Mouse (Mus musculus) spleen, adult 12 weeks (tissue): ENCODE results near the gene Tmem156.
"Not testable (repeated sequence)": the region's sequence is repeated elsewhere in the genome, so short reads cannot be mapped to it uniquely, and the experiment has no call there.

Experiments
- DNase-seq: peaks from one replicate; pipeline ENCODE4 v3.0.0; 2022; ENCODE audit warnings: low spot score

Gene Tmem156

GRCm38 (mm10) chr5:65091921-65092320, at the start of gene Tmem156:
Gene Tmem156, minus strand, starts transcription at chr5:65092132.
- DNase-seq = no peak

DNA sequence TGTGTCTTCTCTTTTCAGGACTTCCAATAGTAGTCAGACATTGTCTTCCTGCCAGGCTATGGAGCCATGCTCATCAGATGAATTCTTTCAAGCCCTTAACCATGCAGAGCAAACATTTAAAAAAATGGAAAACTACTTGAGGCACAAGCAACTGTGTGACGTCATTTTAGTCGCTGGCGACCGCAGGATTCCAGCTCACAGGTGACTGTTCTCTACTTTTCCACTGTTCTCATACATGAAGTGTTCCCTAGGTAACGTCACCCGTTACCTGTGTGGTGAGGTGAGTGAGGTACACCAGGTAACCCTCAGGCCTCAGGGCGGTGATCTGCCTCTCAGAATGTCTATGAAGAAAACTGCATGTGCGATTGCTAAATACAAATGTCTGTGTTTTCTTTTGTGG, 49.3 kb upstream of the Tmem156 start:
- no peak for DNase-seq

GRCm38 (mm10) chr5:65137073-65137472, 45.1 kb upstream of the Tmem156 start:
- no peak for DNase-seq

DNA sequence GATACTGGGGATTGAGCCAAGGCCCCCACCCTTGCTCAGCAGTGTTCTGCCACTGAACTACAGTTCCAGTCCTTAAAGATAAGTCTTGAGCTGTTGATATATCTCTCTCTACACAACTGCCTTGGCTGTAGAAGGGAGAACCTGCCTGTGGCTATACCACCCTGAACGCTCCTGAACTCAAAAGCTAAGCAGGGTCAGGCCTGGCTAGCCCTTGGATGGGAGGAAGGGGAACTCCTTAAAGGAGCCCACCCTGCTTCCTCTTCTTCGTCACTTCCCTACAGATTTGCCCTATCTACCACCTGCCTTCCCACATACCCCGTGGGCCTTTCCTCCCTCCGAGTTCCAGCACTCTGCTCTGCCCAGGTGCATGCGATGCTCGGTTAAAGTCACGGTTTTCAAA, 44.2 kb upstream of the Tmem156 start:
- DNase-seq = no peak

DNA sequence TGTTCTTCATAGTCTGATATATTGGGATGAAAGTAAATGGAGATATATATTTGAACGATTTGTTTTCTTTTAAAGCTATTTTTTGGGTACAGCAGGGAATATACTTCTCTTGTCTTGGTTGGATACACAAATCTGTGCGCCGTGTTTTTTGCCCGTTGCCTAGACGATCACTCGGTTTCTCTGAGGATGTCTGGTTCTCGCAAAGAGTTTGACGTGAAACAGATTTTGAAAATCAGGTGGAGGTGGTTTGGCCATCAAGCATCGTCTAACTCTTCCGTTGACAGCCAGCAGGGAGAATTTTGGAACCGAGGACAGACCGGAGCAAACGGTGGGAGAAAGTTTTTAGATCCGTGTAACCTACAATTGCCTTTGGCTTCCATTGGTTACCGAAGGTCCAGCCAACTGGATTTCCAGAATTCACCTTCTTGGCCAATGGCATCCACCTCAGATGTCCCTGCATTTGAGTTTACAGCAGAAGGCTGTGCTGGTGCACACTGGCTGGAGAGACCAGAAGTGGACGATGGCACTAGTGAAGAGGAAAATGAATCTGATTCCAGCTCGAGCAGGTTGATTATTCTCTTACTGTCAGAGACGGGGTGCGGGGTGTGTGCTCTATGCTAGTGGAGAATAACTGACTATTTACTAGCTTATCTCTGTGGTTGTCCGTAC, 39.4 kb upstream of the Tmem156 start:
- no peak for DNase-seq

DNA sequence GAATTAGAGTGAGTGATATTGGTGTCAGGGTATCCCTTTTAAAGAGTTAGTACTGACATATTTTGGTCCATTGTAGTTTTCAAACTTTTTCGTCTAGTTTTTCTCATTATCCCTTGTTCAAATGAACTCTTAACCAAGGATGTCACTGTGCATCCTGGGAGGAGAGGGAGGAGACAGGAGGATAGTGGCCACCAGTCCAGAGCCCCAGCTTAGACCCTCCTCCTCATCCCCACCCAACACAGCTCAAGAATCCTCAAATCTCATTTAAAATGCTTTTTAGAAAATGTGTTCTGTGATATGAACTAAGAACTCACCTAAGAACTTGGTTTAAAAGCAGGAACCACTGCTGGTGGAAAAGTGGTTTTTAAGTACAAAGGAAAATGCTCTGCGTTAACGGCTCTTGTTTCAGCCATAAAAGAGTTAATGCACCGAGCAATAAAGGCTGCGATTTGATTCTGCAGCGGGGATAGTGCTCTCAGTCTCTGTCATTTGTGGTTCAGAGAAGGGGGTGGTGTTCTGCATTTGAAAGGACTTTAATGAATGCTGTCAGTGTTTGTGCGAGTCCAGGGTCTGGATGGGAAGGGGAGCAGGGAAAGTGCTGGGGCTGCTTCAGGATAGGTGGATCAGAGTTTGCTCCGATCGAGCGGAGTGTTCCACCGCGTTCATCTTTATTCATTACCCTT, 38.7 kb upstream of the Tmem156 start:
- DNase-seq = no peak

GRCm38 (mm10) chr5:65128481-65128880, 36.5 kb upstream of the Tmem156 start:
- DNase-seq = no peak

DNA sequence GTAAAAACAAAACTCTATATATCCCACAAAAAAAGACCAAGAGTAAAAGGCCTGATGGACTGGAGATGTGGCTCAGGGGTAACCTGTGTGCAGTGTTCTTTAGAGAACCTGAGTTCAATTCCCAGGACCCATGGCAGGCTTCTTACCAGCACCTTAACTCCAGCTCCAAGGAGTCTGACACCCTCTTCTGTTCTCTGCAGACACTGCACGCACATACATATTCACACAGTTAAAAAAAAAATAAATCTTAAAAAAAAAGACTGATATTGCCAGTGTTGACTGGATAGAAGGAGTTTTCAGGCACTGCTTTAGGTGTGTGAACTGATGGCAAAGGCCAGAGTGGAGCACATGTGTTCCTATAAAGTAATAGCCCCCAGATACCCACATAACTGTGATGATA, 34.2 kb upstream of the Tmem156 start:
- no peak for DNase-seq

- DNase-seq = no peak
These were observed 30.7 kb upstream of the Tmem156 start for GRCm38 (mm10) chr5:65122616-65123015.

DNA sequence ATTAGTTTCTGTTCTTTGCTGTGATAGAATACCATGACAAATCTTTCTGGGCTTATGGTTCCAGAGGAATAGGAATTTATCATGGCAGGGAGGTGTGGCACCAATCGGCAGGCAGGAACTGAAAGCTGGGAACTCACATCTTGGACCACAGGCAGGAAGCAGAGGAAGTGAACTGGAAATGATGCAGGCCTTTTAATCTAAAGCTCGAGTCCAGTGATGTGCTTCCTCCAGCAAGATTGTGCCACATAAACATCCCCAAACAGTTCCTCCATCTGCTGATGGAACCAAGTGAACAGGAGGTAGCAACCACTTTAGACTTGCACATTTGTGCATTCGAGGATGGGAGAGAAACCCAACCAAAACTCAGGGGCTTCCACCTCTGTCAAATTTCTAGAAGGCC, 28.0 kb upstream of the Tmem156 start:
- no peak for DNase-seq

DNA sequence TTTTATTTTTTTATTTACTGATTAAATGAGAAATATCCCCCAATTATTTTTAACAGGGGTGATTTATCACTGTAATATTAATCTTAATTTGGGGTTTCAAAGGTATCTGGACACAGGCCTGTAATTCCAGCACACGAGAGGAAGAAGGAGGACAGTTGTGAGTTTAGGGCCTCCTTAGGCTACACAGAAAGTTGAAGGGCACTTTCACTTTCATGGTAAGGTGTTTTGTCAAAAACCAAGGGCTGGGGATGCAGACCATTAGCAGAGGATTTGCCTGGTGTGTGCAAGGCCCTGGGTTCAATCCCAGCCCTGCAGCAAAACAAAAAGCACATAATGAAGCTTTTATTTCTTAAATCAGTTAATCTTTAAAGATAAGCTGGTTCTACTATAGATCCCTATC, 27.6 kb upstream of the Tmem156 start:
- DNase-seq = no peak

DNA sequence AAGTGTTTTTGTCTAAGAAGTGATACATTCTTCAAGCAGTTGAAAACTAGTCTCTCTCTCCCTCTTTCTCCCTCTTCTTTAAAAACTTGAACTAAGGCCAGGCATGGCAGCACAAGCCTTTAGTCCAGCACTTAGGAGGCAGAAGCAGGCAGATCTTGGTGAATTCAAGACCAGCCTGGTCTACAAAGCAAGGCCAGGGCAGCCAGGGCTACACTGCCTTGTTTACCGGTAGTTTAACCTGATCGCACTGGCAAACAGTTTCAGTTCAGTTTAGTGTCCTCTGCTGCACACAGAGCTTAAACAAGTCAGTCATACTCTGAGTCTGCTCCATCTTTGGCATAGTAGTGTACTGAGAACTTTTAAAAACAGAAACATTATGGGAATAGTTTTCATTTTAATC, 24.9 kb upstream of the Tmem156 start:
- no peak for DNase-seq

DNA sequence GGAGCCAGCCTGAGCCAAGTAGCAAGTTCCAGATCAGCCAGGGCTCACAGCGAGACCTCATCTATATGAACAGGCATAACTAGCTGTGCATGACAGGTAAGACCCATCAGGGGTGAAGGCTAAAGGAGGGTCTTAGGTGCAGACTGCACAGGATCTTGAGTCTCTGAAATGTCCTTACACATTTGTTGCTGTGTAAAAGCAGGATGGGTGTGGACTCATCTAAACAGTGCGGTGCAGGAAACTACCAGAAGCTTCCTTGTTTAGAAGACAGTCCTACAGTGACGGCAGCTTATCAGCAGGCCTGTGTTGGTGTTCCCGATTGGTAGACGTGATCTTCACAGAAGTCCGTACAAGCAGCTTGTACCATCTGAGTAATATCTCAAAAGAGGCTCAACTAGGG, 21.4 kb upstream of the Tmem156 start:
- no peak for DNase-seq

GRCm38 (mm10) chr5:65112225-65112624, 20.3 kb upstream of the Tmem156 start:
- DNase-seq = not testable (repeated sequence)

GRCm38 (mm10) chr5:65107773-65108432, 16.0 kb upstream of the Tmem156 start:
- DNase-seq = no peak

DNA sequence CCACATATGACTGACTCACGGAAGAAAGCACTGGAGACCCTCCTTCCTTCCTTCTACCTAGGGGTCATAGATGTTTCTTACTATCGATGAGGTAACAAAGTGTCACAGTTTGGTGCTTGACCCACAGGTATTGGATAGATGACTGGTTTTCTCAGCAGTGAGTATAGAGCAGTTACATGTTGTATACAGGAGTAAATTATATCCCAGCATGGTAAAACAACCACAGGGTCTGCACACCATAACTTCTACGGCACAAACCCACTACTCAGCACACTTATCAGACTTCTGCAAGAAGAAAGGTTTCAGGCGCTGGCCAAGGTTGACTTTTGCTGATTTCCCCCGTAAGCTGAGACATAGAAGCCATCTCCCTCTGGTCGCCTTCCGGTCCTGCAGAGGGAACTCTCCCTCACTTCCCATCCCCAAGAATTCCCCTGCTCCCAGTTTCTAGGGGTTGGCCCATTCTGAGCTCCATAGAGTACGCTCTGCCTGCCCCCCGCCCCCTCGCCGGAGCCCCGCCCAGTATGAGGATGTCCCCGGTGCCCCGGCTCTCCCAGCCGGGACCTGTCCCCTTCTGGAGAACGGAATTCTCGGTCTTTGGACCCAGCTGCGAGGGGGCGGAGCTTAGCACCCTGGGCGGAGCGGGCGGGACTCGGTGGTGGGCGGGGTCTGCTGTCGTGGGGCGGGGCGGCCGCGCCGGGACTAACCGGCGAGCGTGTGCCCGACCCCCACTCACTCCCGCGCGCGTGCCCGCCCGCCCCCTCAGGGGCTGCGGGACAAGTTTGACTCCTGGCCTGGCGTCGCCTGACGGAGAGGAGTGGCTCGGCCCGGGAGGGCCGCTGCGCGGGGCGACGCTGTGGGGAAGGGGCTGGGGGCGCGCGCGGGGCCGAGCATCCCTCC, 15.2 kb upstream of the Tmem156 start, which contains the start of gene Klhl5:
Gene Klhl5 (plus strand): TSS at position 664 of the 897 bp plus-strand sequence.
- peak; percentile 50 for DNase-seq

DNA sequence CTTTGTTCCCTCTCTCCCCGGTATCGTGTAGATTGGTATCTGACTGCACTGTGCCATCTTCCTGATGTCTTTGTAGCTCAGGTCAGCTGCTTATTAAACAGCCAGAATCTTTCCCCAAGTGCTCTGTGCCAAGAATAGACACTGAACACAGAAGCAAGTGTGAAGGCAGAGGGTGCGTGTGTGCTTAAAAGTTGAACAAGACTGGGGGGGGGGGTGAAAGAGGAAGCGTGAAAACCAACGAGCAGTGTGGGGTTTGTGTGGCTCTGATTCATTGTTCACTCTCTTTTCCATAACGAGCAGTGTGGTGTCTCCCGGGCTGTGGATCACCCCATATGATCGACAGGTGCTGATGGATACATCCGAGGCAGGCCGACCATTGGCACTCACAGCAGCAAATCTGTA, 10.7 kb upstream of the Tmem156 start:
- no peak for DNase-seq

DNA sequence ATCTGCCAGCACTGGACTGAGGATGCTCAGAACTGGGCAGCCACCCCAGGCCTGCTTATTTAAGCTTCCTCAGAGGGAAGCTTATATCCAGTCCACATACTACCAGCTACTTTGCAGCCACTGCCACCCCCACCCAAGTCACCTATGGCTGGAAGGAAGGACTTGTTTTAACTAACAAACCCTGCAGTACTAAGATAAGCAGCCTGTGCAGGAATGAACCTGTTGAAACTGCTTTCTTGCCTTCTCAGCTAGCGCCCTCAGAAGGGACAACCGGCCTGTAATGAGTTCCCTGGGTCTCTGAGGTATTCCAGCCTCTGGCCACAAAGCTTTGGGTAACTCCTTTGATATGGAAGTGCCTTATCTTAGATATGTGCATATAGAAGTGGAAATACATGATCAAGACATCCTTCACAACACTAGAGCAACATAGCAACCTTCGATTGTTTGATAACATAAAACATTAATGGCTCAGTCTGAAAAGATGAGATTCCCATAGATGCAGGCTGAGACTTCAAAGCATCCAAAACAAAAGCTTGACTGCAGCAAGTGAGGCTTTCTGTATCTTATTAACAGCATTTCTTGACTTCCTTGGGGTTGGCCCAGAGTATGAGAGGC, 10.2 kb upstream of the Tmem156 start:
- DNase-seq = no peak

DNA sequence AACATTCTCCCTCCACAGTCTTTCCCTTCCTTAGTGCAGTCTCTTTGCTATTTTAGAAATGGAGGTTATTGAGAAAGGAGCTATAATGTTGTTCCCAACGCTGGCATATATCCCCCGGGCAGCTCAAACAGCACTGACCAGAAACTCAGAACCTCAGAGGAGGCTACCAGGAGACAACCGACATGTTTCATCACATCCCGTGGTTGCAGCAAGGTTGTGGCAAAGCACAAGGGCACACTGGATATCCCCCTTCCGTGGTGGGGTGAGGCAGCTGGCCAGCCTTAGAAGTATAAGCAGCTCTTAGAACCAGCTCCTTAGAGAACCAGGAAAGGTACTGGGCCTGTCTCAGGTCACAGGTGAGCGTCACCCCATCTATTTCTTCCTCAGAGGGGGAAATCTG, 9.7 kb upstream of the Tmem156 start:
- no peak for DNase-seq

DNA sequence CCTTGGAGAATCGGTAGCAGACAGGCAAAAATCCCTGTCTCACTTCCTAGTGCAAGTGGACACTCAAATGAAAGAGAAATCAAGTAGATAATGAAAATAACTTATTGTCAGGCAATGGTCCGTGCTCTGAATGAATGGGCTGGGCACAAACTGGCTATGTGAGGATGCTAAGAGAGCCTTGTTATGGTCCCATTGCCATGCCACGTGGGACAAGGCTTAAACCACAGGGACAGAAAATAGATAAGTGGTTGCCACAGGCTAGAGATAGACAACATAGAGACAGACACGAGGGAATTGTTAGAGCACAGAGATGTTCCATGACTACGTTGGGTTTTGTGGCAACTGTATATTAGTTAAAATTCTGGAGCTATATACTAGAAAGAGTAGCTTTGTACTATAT, 9.3 kb upstream of the Tmem156 start:
- no peak for DNase-seq

GRCm38 (mm10) chr5:65100002-65100401, 8.1 kb upstream of the Tmem156 start:
- no peak for DNase-seq

DNA sequence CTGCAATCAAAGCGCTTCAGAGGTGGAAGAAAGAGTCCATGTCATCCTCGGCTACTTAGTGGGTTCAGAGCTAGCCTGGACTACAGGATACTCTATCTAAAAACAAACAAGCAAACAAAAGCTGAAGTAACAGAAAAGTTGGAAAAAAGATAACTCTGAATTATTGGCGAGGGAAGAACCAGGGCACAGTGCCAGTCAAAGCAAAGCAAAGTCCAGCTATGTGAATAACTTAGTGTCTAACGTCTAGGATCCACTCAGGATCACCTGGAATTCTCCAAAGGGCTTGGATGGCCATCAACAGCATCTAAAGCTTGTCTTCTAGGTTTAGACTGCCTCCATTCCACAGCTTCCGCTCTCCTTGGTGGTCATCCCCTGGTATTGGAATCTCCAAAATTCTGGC, 5.5 kb upstream of the Tmem156 start:
- no peak for DNase-seq
